Comparison of ENCODE assay signal across 12 mouse cellular contexts in the genomic region with DNA sequence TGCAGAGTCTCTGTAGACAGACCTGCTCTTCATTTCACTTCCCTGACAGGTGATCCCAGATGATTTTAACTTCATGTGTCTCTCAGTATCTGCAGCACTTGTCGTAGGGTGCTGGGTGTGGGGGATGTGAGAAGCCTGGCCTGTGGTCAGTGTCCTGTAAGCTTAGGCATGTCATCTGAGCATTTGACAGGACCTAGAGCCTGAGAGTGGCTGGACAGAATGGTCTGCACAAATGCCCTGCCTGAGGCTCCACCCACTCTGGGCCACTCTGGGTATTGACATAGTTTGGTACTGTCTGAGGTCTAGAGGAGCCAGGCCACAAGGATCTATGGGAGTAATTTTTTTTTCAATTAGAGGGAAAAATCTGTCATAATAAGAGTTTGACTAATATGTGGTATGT. TPM values are rescaled to one million over a fixed set of nuclear protein-coding genes. Genes with fewer than 3 reads are reported as not detected.
DNase-seq lines count a peak whose midpoint lies in the region; ATAC-seq and TF ChIP-seq lines count a peak whose summit lies in the region.
"Had no signal": no experiment of that assay in that cellular context is flagged by ENCODE, and none has a peak within 500 bp of the region (broad histone marks: within the 10 kb centered on the region; RNA-seq: fewer than 3 reads in every experiment).

No protein-coding gene starts in this region.

- no peak for ATAC-seq in heart, embryonic 13.5 days (ENCODE audit: extremely low read depth, insufficient number of reproducible peaks, low FRiP score, low TSS enrichment)
- ATAC-seq in liver, postnatal 0 days, result no peak

- 0 out of 2 replicates have a peak overlapping the region, but pooled peaks have one; percentile 70 for H3K27ac ChIP-seq in heart, embryonic 13.5 days (replicated peaks)
- 0 out of 2 replicates have a peak overlapping the region, but pooled peaks have one; percentile 67 for H3K27ac ChIP-seq in bone marrow macrophage, adult 2 months (ENCODE audit: insufficient read depth, low read depth, low read length)
- no peak overlapping the region for H3K27ac ChIP-seq in liver, postnatal 0 days (ENCODE audit: low read depth)
- H3K27ac ChIP-seq: kidney, postnatal 0 days; neural tube, embryonic 12.5 days had no signal

- H3K27me3 ChIP-seq in heart, embryonic 13.5 days (replicated peaks), result no peaks in the 10 kb centered on the region
- no peaks in the 10 kb centered on the region for H3K27me3 ChIP-seq in liver, postnatal 0 days (ENCODE audit: insufficient read depth, low read length)
- H3K27me3 ChIP-seq: neural tube, embryonic 12.5 days had no signal

- TF ChIP-seq CTCF in bone marrow macrophage, adult 2 months (IDR thresholded peaks at IDR 0.05; ENCODE audit: low read depth, low read length), result no peak
- no peak for TF ChIP-seq CTCF in liver, postnatal 0 days (IDR thresholded peaks at IDR 0.05; ENCODE audit: low read depth)

- WGBS in heart, embryonic 13.5 days, result 64% methylated on average over 1 of the region's 1 CpGs
- WGBS in liver, postnatal 0 days (ENCODE audit: insufficient replicate concordance), result 81% methylated on average over 1 of the region's 1 CpGs

- H3K36me3 ChIP-seq in heart, embryonic 13.5 days, result no peaks in the 10 kb centered on the region
- no peaks in the 10 kb centered on the region for H3K36me3 ChIP-seq in liver, postnatal 0 days (replicated peaks; ENCODE audit: insufficient read depth, low read length)
- H3K36me3 ChIP-seq: midbrain, embryonic 10.5 days; neural tube, embryonic 12.5 days had no signal

- H3K4me3 ChIP-seq in heart, embryonic 13.5 days, result no peak overlapping the region
- H3K4me3 ChIP-seq in bone marrow macrophage, adult 2 months (ENCODE audit: insufficient read depth, low read length), result peak overlapping the region; percentile 80
- H3K4me3 ChIP-seq in liver, postnatal 0 days (ENCODE audit: low read depth, low read length), result no peak overlapping the region

- H3K4me1 ChIP-seq in heart, embryonic 13.5 days, result peaks cover 38% of the 10 kb centered on the region
- H3K4me1 ChIP-seq in bone marrow macrophage, adult 2 months (ENCODE audit: control insufficient read depth, insufficient read depth, low read length), result peaks cover 14% of the 10 kb centered on the region
- peaks cover 10% of the 10 kb centered on the region for H3K4me1 ChIP-seq in liver, postnatal 0 days (ENCODE audit: insufficient read depth)

- no peak for TF ChIP-seq POLR2A in bone marrow macrophage, adult 2 months (IDR thresholded peaks at IDR 0.05; ENCODE audit: borderline replicate concordance, low read depth, low read length)

- peak overlapping the region; percentile 73 for H3K4me2 ChIP-seq in heart, embryonic 13.5 days
- peak overlapping the region; percentile 76; the same call in 1 of the 2 replicates for H3K4me2 ChIP-seq in liver, postnatal 0 days (ENCODE audit: low read depth, low read length)

- peak overlapping the region; percentile 40; the same call in 1 of the 2 replicates for H3K9ac ChIP-seq in heart, embryonic 13.5 days
- H3K9ac ChIP-seq in liver, postnatal 0 days (replicated peaks), result no peak overlapping the region; the same call in 1 of the 2 replicates
- H3K9ac ChIP-seq: neural tube, embryonic 12.5 days had no signal

- no peak for TF ChIP-seq EP300 in liver, postnatal 0 days (IDR thresholded peaks at IDR 0.05; ENCODE audit: low read depth)

- H3K9me3 ChIP-seq in heart, embryonic 13.5 days, result peaks cover under 1% of the 10 kb centered on the region; the same call in 1 of the 2 replicates
- no peaks in the 10 kb centered on the region for H3K9me3 ChIP-seq in liver, postnatal 0 days (ENCODE audit: low read length)
- H3K9me3 ChIP-seq: midbrain, embryonic 10.5 days had no signal

- no peak for DNase-seq in heart, postnatal 4 days
- DNase-seq in lung, postnatal 10 days, result peak; percentile 18
- no peak for DNase-seq in lung, postnatal 14 days
- no peak for DNase-seq in liver, postnatal 0 days
- no peak for DNase-seq in spleen, postnatal 14 days (ENCODE audit: low spot score in 2 of 2)
- DNase-seq in adrenal gland, postnatal 4 days (ENCODE audit: low spot score in 2 of 2), result no peak
- DNase-seq: cerebellum, adult 18-20 months had no signal

RNA-seq across cellular contexts. Expression of a gene that starts 0.9 kb away (rescaled TPM):
- polyA plus RNA-seq in heart, embryonic 13.5 days (2015; fragmentation: Nextera tagmentation; extraction: Ambion mirVana), result 3.9 and 5.3 TPM in 2 replicates
- 1 to 10 TPM; 4.6 to 5.2 TPM for total RNA-seq in heart, postnatal 4 days (2021)
- polyA plus RNA-seq in bone marrow macrophage, adult 2 months (2012; ENCODE audit: insufficient read depth, insufficient read length, missing spikeins), result 3.8 and 4.3 TPM in 2 replicates
- polyA plus RNA-seq in liver, postnatal 0 days (2015; fragmentation: Nextera tagmentation; extraction: Ambion mirVana), result 2.6 and 3.0 TPM in 2 replicates
- 1 to 10 TPM; 8.2 to 8.5 TPM for total RNA-seq in adrenal gland, postnatal 4 days (2021)
